ENCODE assay signal across 8 mouse cellular contexts in the genomic region with DNA sequence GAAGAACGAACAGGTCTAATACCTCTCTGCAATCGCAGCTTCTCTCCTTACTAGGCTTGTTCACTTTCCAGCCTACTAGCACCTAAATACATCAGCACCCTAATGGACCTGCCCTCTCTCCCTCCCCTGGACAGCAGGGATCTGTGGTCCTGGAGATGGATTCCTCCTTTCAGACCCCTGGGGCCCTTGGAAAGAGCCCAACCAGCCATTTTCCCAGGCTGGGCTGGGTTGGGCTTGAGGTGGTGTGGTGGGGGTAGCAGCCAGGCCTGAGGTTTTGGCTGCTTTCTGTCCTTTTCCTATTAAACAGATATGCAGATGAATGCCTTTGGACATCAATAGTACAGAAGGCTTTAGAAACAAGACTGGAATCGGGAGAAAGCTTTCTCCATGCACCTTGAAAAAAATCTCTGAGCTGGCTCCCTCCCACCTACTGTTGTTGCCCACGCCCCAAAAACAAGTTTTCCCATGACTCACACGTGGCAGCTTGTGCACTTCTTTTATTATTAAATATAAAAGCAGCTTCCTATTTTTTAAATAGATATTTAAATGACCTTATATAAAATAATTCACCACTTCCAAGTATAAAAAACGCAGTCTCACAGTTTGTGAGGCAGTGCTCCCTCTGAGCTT. TPM values are rescaled to one million over a fixed set of nuclear protein-coding genes. Genes with fewer than 3 reads are reported as not detected.
DNase-seq lines count a peak whose midpoint lies in the region; ATAC-seq and TF ChIP-seq lines count a peak whose summit lies in the region.

No protein-coding gene starts in this region.

- H3K4me1 ChIP-seq in embryonic facial prominence, embryonic 15.5 days: peaks cover 43% of the 10 kb centered on the region
- H3K4me1 ChIP-seq in heart, embryonic 13.5 days: peaks cover 56% of the 10 kb centered on the region
- H3K4me1 ChIP-seq in kidney, postnatal 0 days (replicated peaks; ENCODE audit: insufficient read depth, low read length): peaks cover 41% of the 10 kb centered on the region
- H3K4me1 ChIP-seq in midbrain, embryonic 12.5 days: peaks cover 29% of the 10 kb centered on the region
- peaks cover 12% of the 10 kb centered on the region for H3K4me1 ChIP-seq in stomach, postnatal 0 days (replicated peaks; ENCODE audit: control insufficient read depth, insufficient read depth)

- peak overlapping the region; percentile 89 for H3K27ac ChIP-seq in embryonic facial prominence, embryonic 15.5 days (replicated peaks)
- H3K27ac ChIP-seq in heart, embryonic 13.5 days (replicated peaks): peak overlapping the region; percentile 83
- H3K27ac ChIP-seq in kidney, postnatal 0 days: peak overlapping the region; percentile 68
- H3K27ac ChIP-seq in midbrain, embryonic 12.5 days (replicated peaks): peak overlapping the region; percentile 76
- H3K27ac ChIP-seq in stomach, postnatal 0 days (replicated peaks): peak overlapping the region; percentile 78

- WGBS in embryonic facial prominence, embryonic 15.5 days: 7% methylated on average over 6 of the region's 6 CpGs
- WGBS in heart, embryonic 13.5 days: 16% methylated on average over 6 of the region's 6 CpGs
- WGBS in kidney, postnatal 0 days: 10% methylated on average over 6 of the region's 6 CpGs
- 6% methylated on average over 6 of the region's 6 CpGs for WGBS in midbrain, embryonic 12.5 days
- 9% methylated on average over 6 of the region's 6 CpGs for WGBS in stomach, postnatal 0 days

- no peak overlapping the region for H3K4me2 ChIP-seq in embryonic facial prominence, embryonic 15.5 days (replicated peaks)
- H3K4me2 ChIP-seq in heart, embryonic 13.5 days: peak overlapping the region; percentile 30
- 0 out of 2 replicates have a peak overlapping the region, but pooled peaks have one; percentile 10 for H3K4me2 ChIP-seq in kidney, postnatal 0 days (ENCODE audit: low read length)
- 0 out of 2 replicates have a peak overlapping the region, but pooled peaks have one; percentile 2 for H3K4me2 ChIP-seq in midbrain, embryonic 12.5 days (replicated peaks)
- no peak overlapping the region for H3K4me2 ChIP-seq in stomach, postnatal 0 days (replicated peaks; ENCODE audit: low read depth)

- H3K9ac ChIP-seq in embryonic facial prominence, embryonic 15.5 days: no peak overlapping the region
- peak overlapping the region; percentile 44; the same call in 1 of the 2 replicates for H3K9ac ChIP-seq in heart, embryonic 13.5 days
- H3K9ac ChIP-seq in kidney, postnatal 0 days (ENCODE audit: low read depth, low read length): no peak overlapping the region
- H3K9ac ChIP-seq in midbrain, embryonic 12.5 days (replicated peaks): no peak overlapping the region
- H3K9ac ChIP-seq in stomach, postnatal 0 days (ENCODE audit: low read length): no peak overlapping the region

- DNase-seq in urinary bladder, postnatal 4 days (ENCODE audit: low spot score in 2 of 2): peak; percentile 85 to 86
- no peak for DNase-seq in urinary bladder, postnatal 36 days (ENCODE audit: low spot score in 2 of 2)
- peak; percentile 93 for DNase-seq in kidney, postnatal 0 days (ENCODE audit: low spot score)
- DNase-seq in stomach, postnatal 0 days (ENCODE audit: low spot score): peak; percentile 71

- peaks cover 22% of the 10 kb centered on the region for H3K36me3 ChIP-seq in embryonic facial prominence, embryonic 15.5 days
- peaks cover 24% of the 10 kb centered on the region for H3K36me3 ChIP-seq in heart, embryonic 13.5 days
- no peaks in the 10 kb centered on the region for H3K36me3 ChIP-seq in kidney, postnatal 0 days (ENCODE audit: insufficient read depth, low read length)
- H3K36me3 ChIP-seq in midbrain, embryonic 12.5 days: 0 out of 2 replicates have a peak, but pooled peaks cover 5% of the 10 kb centered on the region
- H3K36me3 ChIP-seq in stomach, postnatal 0 days (ENCODE audit: control insufficient read depth, insufficient read depth, low read length): peaks cover 10% of the 10 kb centered on the region

- H3K4me3 ChIP-seq in embryonic facial prominence, embryonic 15.5 days (replicated peaks): no peak overlapping the region
- H3K4me3 ChIP-seq in heart, embryonic 13.5 days: no peak overlapping the region
- no peak overlapping the region for H3K4me3 ChIP-seq in kidney, postnatal 0 days (replicated peaks; ENCODE audit: low read depth, low read length)
- H3K4me3 ChIP-seq in midbrain, embryonic 12.5 days: no peak overlapping the region
- H3K4me3 ChIP-seq in stomach, postnatal 0 days (ENCODE audit: low read depth, low read length): no peak overlapping the region

- TF ChIP-seq CTCF in kidney, postnatal 0 days (IDR thresholded peaks at IDR 0.05; ENCODE audit: low read depth): 0 out of 2 replicates have a peak, but pooled peaks have one; percentile 8
- 0 out of 2 replicates have a peak, but pooled peaks have one; percentile 3 for TF ChIP-seq CTCF in stomach, postnatal 0 days (IDR thresholded peaks at IDR 0.05; ENCODE audit: low read depth)

- peak; percentile 78 for ATAC-seq in embryonic facial prominence, embryonic 15.5 days (ENCODE audit: insufficient number of reproducible peaks, low FRiP score, low TSS enrichment, low read depth)
- ATAC-seq in heart, embryonic 13.5 days (ENCODE audit: extremely low read depth, insufficient number of reproducible peaks, low FRiP score, low TSS enrichment): peak; percentile 68; the same call in 1 of the 2 replicates
- ATAC-seq in kidney, postnatal 0 days (replicated peaks; ENCODE audit: low FRiP score, low read depth): peak; percentile 89
- ATAC-seq in midbrain, embryonic 12.5 days (ENCODE audit: low FRiP score, low read depth): peak; percentile 92
- ATAC-seq in stomach, postnatal 0 days (ENCODE audit: low FRiP score, low TSS enrichment): peak; percentile 74; the same call in 1 of the 2 replicates
- no peak for ATAC-seq in inflammation-experienced regulatory T-cells, adult 6 months

- H3K27me3 ChIP-seq in embryonic facial prominence, embryonic 15.5 days: no peaks in the 10 kb centered on the region
- no peaks in the 10 kb centered on the region for H3K27me3 ChIP-seq in heart, embryonic 13.5 days (replicated peaks)
- no peaks in the 10 kb centered on the region for H3K27me3 ChIP-seq in kidney, postnatal 0 days (ENCODE audit: insufficient read depth, low read length)
- H3K27me3 ChIP-seq in midbrain, embryonic 12.5 days: no peaks in the 10 kb centered on the region
- H3K27me3 ChIP-seq in stomach, postnatal 0 days (ENCODE audit: control insufficient read depth, insufficient read depth, low read length): no peaks in the 10 kb centered on the region

- TF ChIP-seq EP300 in stomach, postnatal 0 days (optimal IDR thresholded peaks at IDR 0.05): no peak

- H3K9me3 ChIP-seq in embryonic facial prominence, embryonic 15.5 days (replicated peaks): no peaks in the 10 kb centered on the region
- H3K9me3 ChIP-seq in heart, embryonic 13.5 days: no peaks in the 10 kb centered on the region
- no peaks in the 10 kb centered on the region for H3K9me3 ChIP-seq in kidney, postnatal 0 days (replicated peaks; ENCODE audit: low read length)
- no peaks in the 10 kb centered on the region for H3K9me3 ChIP-seq in midbrain, embryonic 12.5 days
- no peaks in the 10 kb centered on the region for H3K9me3 ChIP-seq in stomach, postnatal 0 days (ENCODE audit: control insufficient read depth, low read length)

RNA-seq across cellular contexts. Expression of gene Csf1, which starts 19.6 kb away (rescaled TPM):
- polyA plus RNA-seq in embryonic facial prominence, embryonic 15.5 days (2015; fragmentation: Nextera tagmentation; extraction: Ambion mirVana): 18.0 and 18.5 TPM in 2 replicates
- 8.3 and 11.6 TPM in 2 replicates for polyA plus RNA-seq in heart, embryonic 13.5 days (2015; fragmentation: Nextera tagmentation; extraction: Ambion mirVana)
- polyA plus RNA-seq in kidney, postnatal 0 days (2015; fragmentation: Nextera tagmentation; extraction: Ambion mirVana): 7.8 and 8.7 TPM in 2 replicates
- 7.1 and 8.5 TPM in 2 replicates for polyA plus RNA-seq in midbrain, embryonic 12.5 days (2016; fragmentation: Nextera tagmentation; extraction: Ambion mirVana)
- 13.1 and 14.7 TPM in 2 replicates for polyA plus RNA-seq in stomach, postnatal 0 days (2015; fragmentation: Nextera tagmentation; extraction: Ambion mirVana)
- polyA plus RNA-seq in inflammation-experienced regulatory T-cells, adult 6 months (2017; shearing (Covaris generic)): 10 to 100 TPM; 15.5 to 53.7 (median 20.5) TPM

RNA-seq across cellular contexts. Expression of gene Ahcyl1, which starts 44.3 kb away (rescaled TPM):
- 81.1 and 85.2 TPM in 2 replicates for polyA plus RNA-seq in embryonic facial prominence, embryonic 15.5 days (2015; fragmentation: Nextera tagmentation; extraction: Ambion mirVana)
- 45.8 and 48.9 TPM in 2 replicates for polyA plus RNA-seq in heart, embryonic 13.5 days (2015; fragmentation: Nextera tagmentation; extraction: Ambion mirVana)
- 79.2 and 81.5 TPM in 2 replicates for polyA plus RNA-seq in kidney, postnatal 0 days (2015; fragmentation: Nextera tagmentation; extraction: Ambion mirVana)
- 143 and 151 TPM in 2 replicates for polyA plus RNA-seq in midbrain, embryonic 12.5 days (2016; fragmentation: Nextera tagmentation; extraction: Ambion mirVana)
- 39.8 and 41.4 TPM in 2 replicates for polyA plus RNA-seq in stomach, postnatal 0 days (2015; fragmentation: Nextera tagmentation; extraction: Ambion mirVana)
- 10 to 100 TPM; 17.5 to 22.8 (median 19.6) TPM for polyA plus RNA-seq in inflammation-experienced regulatory T-cells, adult 6 months (2017; shearing (Covaris generic))

Comparison
In these comparisons a context has a peak if more than half of its experiments do, and no peak if none do; other contexts are left out.
1. DNase-seq: peak in urinary bladder, postnatal 4 days (2 of 2), kidney, postnatal 0 days (single experiment) and stomach, postnatal 0 days (single experiment); none in urinary bladder, postnatal 36 days (0 of 2).
2. H3K4me2 ChIP-seq: peak in heart, embryonic 13.5 days (single experiment), kidney, postnatal 0 days (single experiment) and midbrain, embryonic 12.5 days (single experiment); none in embryonic facial prominence, embryonic 15.5 days (single experiment) and stomach, postnatal 0 days (single experiment).
3. Peak in every context shown above with its lines, with median percentiles within 50 percentile points of each other: H3K27ac ChIP-seq.